In genomic region chr8:124105869-124106268, GRCm38 (mm10) we compare ENCODE assay signal across 23 mouse cellular contexts.
DNase-seq lines count a peak whose midpoint lies in the region; ATAC-seq and TF ChIP-seq lines count a peak whose summit lies in the region.
"Had no signal": no experiment of that assay in that cellular context is flagged by ENCODE, and none has a peak within 500 bp of the region (broad histone marks: within the 10 kb centered on the region; RNA-seq: fewer than 3 reads in every experiment).

No protein-coding gene starts in this region.

- no peak for TF ChIP-seq CTCF in hindbrain, postnatal 0 days (IDR thresholded peaks at IDR 0.05; ENCODE audit: low read depth)
- no peak; the same call in 1 of the 2 replicates for TF ChIP-seq CTCF in heart, postnatal 0 days (IDR thresholded peaks at IDR 0.05; ENCODE audit: low read depth)

- no peaks in the 10 kb centered on the region for H3K9me3 ChIP-seq in forebrain, embryonic 10.5 days
- no peaks in the 10 kb centered on the region for H3K9me3 ChIP-seq in forebrain, embryonic 12.5 days
- no peaks in the 10 kb centered on the region for H3K9me3 ChIP-seq in heart, embryonic 10.5 days
- no peaks in the 10 kb centered on the region for H3K9me3 ChIP-seq in hindbrain, postnatal 0 days (ENCODE audit: low read length)
- H3K9me3 ChIP-seq in hindbrain, embryonic 13.5 days, result no peaks in the 10 kb centered on the region
- no peaks in the 10 kb centered on the region for H3K9me3 ChIP-seq in heart, postnatal 0 days (replicated peaks; ENCODE audit: control insufficient read depth, low read length)
- H3K9me3 ChIP-seq: embryonic facial prominence, embryonic 15.5 days; intestine, embryonic 15.5 days had no signal

- 0 out of 2 replicates have a peak overlapping the region, but pooled peaks have one; percentile 31 for H3K27ac ChIP-seq in forebrain, embryonic 10.5 days
- no peak overlapping the region for H3K27ac ChIP-seq in forebrain, embryonic 12.5 days
- H3K27ac ChIP-seq in heart, embryonic 10.5 days, result peak overlapping the region; percentile 75
- no peak overlapping the region for H3K27ac ChIP-seq in hindbrain, postnatal 0 days
- H3K27ac ChIP-seq in hindbrain, embryonic 13.5 days, result no peak overlapping the region
- H3K27ac ChIP-seq in heart, postnatal 0 days (ENCODE audit: low read depth), result peak overlapping the region; percentile 49
- H3K27ac ChIP-seq: embryonic facial prominence, embryonic 15.5 days; intestine, embryonic 15.5 days had no signal

- 88% methylated on average over 6 of the region's 6 CpGs for WGBS in forebrain, embryonic 10.5 days
- 79% methylated on average over 6 of the region's 6 CpGs for WGBS in forebrain, embryonic 12.5 days
- WGBS in heart, embryonic 10.5 days, result 38% methylated on average over 6 of the region's 6 CpGs
- WGBS in hindbrain, postnatal 0 days, result 60% methylated on average over 6 of the region's 6 CpGs
- WGBS in hindbrain, embryonic 13.5 days, result 66% methylated on average over 6 of the region's 6 CpGs
- 39% methylated on average over 6 of the region's 6 CpGs for WGBS in heart, postnatal 0 days

- ATAC-seq in forebrain, embryonic 12.5 days (ENCODE audit: low FRiP score), result no peak
- no peak for ATAC-seq in hindbrain, postnatal 0 days
- ATAC-seq in hindbrain, embryonic 13.5 days (ENCODE audit: low FRiP score), result no peak
- peak; percentile 81 for ATAC-seq in heart, postnatal 0 days (ENCODE audit: insufficient read depth, low read depth)
- no peak for ATAC-seq in inflammation-experienced regulatory T-cells, adult 6 months
- ATAC-seq: CD4-positive, CD25-positive, alpha-beta regulatory T cell, adult 4 months; forebrain, embryonic 16.5 days; hindbrain, embryonic 16.5 days; intestine, embryonic 15.5 days had no signal

- H3K36me3 ChIP-seq in forebrain, embryonic 10.5 days (replicated peaks), result no peaks in the 10 kb centered on the region
- H3K36me3 ChIP-seq in forebrain, embryonic 12.5 days (replicated peaks), result no peaks in the 10 kb centered on the region
- H3K36me3 ChIP-seq in heart, embryonic 10.5 days, result no peaks in the 10 kb centered on the region
- H3K36me3 ChIP-seq in hindbrain, postnatal 0 days (ENCODE audit: insufficient read depth, low read length), result no peaks in the 10 kb centered on the region
- no peaks in the 10 kb centered on the region for H3K36me3 ChIP-seq in hindbrain, embryonic 13.5 days
- no peaks in the 10 kb centered on the region for H3K36me3 ChIP-seq in heart, postnatal 0 days (replicated peaks; ENCODE audit: control insufficient read depth, insufficient read depth, low read length)
- H3K36me3 ChIP-seq: embryonic facial prominence, embryonic 15.5 days; G1E; intestine, embryonic 15.5 days had no signal

- intact Hi-C loops in heart, postnatal 25 days (cut with DNase I), result no loop called here

- no peak overlapping the region for H3K4me3 ChIP-seq in forebrain, embryonic 10.5 days
- no peak overlapping the region for H3K4me3 ChIP-seq in forebrain, embryonic 12.5 days (replicated peaks)
- no peak overlapping the region for H3K4me3 ChIP-seq in heart, embryonic 10.5 days
- no peak overlapping the region for H3K4me3 ChIP-seq in hindbrain, postnatal 0 days (ENCODE audit: low read length)
- H3K4me3 ChIP-seq in hindbrain, embryonic 13.5 days, result no peak overlapping the region
- H3K4me3 ChIP-seq in heart, postnatal 0 days (ENCODE audit: low read depth, low read length), result no peak overlapping the region
- H3K4me3 ChIP-seq: embryonic facial prominence, embryonic 15.5 days; erythroblast, embryonic 14.5 days; intestine, embryonic 15.5 days had no signal

- DNase-seq in forebrain, embryonic 10.5 days (ENCODE audit: extremely low spot score, low spot score), result no peak
- no peak for DNase-seq in heart, embryonic 10.5 days (ENCODE audit: low spot score)
- DNase-seq in heart, postnatal 25 days (ENCODE audit: low spot score), result no peak
- peak; percentile 19 for DNase-seq in hindbrain, postnatal 0 days (ENCODE audit: low spot score)
- DNase-seq in heart, postnatal 0 days (ENCODE audit: low spot score), result peak; percentile 50
- DNase-seq: adrenal gland, adult 8-10 months; adrenal gland, postnatal 36 days; B cell, adult 2 months; cerebellum, adult 11 months; cerebellum, adult 8-10 months; embryo, embryonic 11 days; gastrocnemius, postnatal 10 days; kidney, adult 18-20 months had no signal

- H3K27me3 ChIP-seq in forebrain, embryonic 10.5 days (ENCODE audit: poor library complexity, severe bottlenecking), result no peaks in the 10 kb centered on the region
- no peaks in the 10 kb centered on the region for H3K27me3 ChIP-seq in forebrain, embryonic 12.5 days
- H3K27me3 ChIP-seq in heart, embryonic 10.5 days (ENCODE audit: insufficient read depth, poor library complexity, severe bottlenecking), result peaks cover 41% of the 10 kb centered on the region
- H3K27me3 ChIP-seq in hindbrain, postnatal 0 days (ENCODE audit: insufficient read depth, low read length), result no peaks in the 10 kb centered on the region
- H3K27me3 ChIP-seq in hindbrain, embryonic 13.5 days, result no peaks in the 10 kb centered on the region
- 0 out of 2 replicates have a peak, but pooled peaks cover 2% of the 10 kb centered on the region for H3K27me3 ChIP-seq in heart, postnatal 0 days (ENCODE audit: control insufficient read depth, insufficient read depth, low read length)
- H3K27me3 ChIP-seq: embryonic facial prominence, embryonic 15.5 days; intestine, embryonic 15.5 days had no signal

- H3K4me1 ChIP-seq in forebrain, embryonic 10.5 days, result no peaks in the 10 kb centered on the region
- H3K4me1 ChIP-seq in forebrain, embryonic 12.5 days, result no peaks in the 10 kb centered on the region
- H3K4me1 ChIP-seq in heart, embryonic 10.5 days, result peaks cover 15% of the 10 kb centered on the region
- 0 out of 2 replicates have a peak, but pooled peaks cover 5% of the 10 kb centered on the region for H3K4me1 ChIP-seq in hindbrain, postnatal 0 days (ENCODE audit: insufficient read depth, low read length)
- H3K4me1 ChIP-seq in hindbrain, embryonic 13.5 days (replicated peaks), result peaks cover 8% of the 10 kb centered on the region; the same call in 1 of the 2 replicates
- peaks cover 6% of the 10 kb centered on the region; the same call in 1 of the 2 replicates for H3K4me1 ChIP-seq in heart, postnatal 0 days (ENCODE audit: control insufficient read depth, insufficient read depth)
- H3K4me1 ChIP-seq: intestine, embryonic 15.5 days had no signal

- H3K4me2 ChIP-seq in forebrain, embryonic 12.5 days, result no peak overlapping the region
- H3K4me2 ChIP-seq in hindbrain, postnatal 0 days (ENCODE audit: low read depth, low read length), result no peak overlapping the region
- H3K4me2 ChIP-seq in hindbrain, embryonic 13.5 days, result no peak overlapping the region
- H3K4me2 ChIP-seq in heart, postnatal 0 days (ENCODE audit: low read depth, low read length), result no peak overlapping the region
- H3K4me2 ChIP-seq: embryonic facial prominence, embryonic 15.5 days; intestine, embryonic 15.5 days had no signal

- H3K9ac ChIP-seq in forebrain, embryonic 12.5 days, result no peak overlapping the region
- no peak overlapping the region for H3K9ac ChIP-seq in hindbrain, postnatal 0 days (replicated peaks; ENCODE audit: low read length)
- H3K9ac ChIP-seq in hindbrain, embryonic 13.5 days, result no peak overlapping the region
- no peak overlapping the region for H3K9ac ChIP-seq in heart, postnatal 0 days (replicated peaks; ENCODE audit: low read depth, low read length)
- H3K9ac ChIP-seq: embryonic facial prominence, embryonic 15.5 days; intestine, embryonic 15.5 days had no signal

- TF ChIP-seq EP300 in heart, postnatal 0 days (IDR thresholded peaks at IDR 0.05; ENCODE audit: low read depth), result no peak

Comparison
In these comparisons a context has a peak if more than half of its experiments do, and no peak if none do; other contexts are left out.
1. DNase-seq: peak in hindbrain, postnatal 0 days (single experiment) and heart, postnatal 0 days (single experiment); none in forebrain, embryonic 10.5 days (single experiment), heart, embryonic 10.5 days (single experiment) and heart, postnatal 25 days (single experiment).
2. H3K27ac ChIP-seq: peak in forebrain, embryonic 10.5 days (single experiment), heart, embryonic 10.5 days (single experiment) and heart, postnatal 0 days (single experiment); none in forebrain, embryonic 12.5 days (single experiment), hindbrain, postnatal 0 days (single experiment) and hindbrain, embryonic 13.5 days (single experiment).